Mouse (Mus musculus) midbrain, embryonic 16.5 days (tissue): ENCODE results near the gene Uqcrq. TPM values are rescaled to one million over a fixed set of nuclear protein-coding genes. Genes with fewer than 3 reads are reported as not detected.
"Not testable (repeated sequence)": the region's sequence is repeated elsewhere in the genome, so short reads cannot be mapped to it uniquely, and the experiment has no call there.

Experiments
- ATAC-seq: fragments of 200-750 bp; cut with Nextera tagmentation; 2 replicates; pipeline ENCODE4 v1.8.0; 2017; ENCODE audit warnings: moderate TSS enrichment
- H3K27ac ChIP-seq: fragments of 300-500 bp; sonication (generic); 2 replicates; pipeline ENCODE4 v1.5.1; 2014; ENCODE audit warnings: mild to moderate bottlenecking, low read length, mixed read lengths
- H3K27me3 ChIP-seq: fragments of 300-500 bp; sonication (generic); 2 replicates; pipeline ENCODE4 v1.6.1; 2014; ENCODE audit warnings: low read depth, low read length, mixed read lengths; ENCODE audit not compliant: control insufficient read depth, insufficient read depth
- H3K36me3 ChIP-seq: fragments of 300-500 bp; sonication (generic); 2 replicates; pipeline ENCODE4 v1.6.1; 2014; ENCODE audit warnings: mild to moderate bottlenecking, low read length, moderate library complexity, mixed read lengths; ENCODE audit not compliant: control insufficient read depth, insufficient read depth
- H3K4me1 ChIP-seq: fragments of 300-500 bp; sonication (generic); 2 replicates; pipeline ENCODE4 v1.6.1; 2014; ENCODE audit warnings: mild to moderate bottlenecking, low read length, mixed read lengths; ENCODE audit not compliant: control insufficient read depth, insufficient read depth
- H3K4me2 ChIP-seq: fragments of 300-500 bp; sonication (generic); 2 replicates; pipeline ENCODE4 v1.6.1; 2014; ENCODE audit warnings: mild to moderate bottlenecking, low read length, mixed read lengths
- H3K4me3 ChIP-seq: fragments of 300-500 bp; sonication (generic); 2 replicates; pipeline ENCODE4 v1.5.1; 2014; ENCODE audit warnings: low read depth, mild to moderate bottlenecking, low read length, moderate library complexity, mixed read lengths
- H3K9ac ChIP-seq: fragments of 300-500 bp; sonication (generic); 2 replicates; pipeline ENCODE4 v1.6.1; 2014; ENCODE audit warnings: low read depth, low read length, mixed read lengths
- H3K9me3 ChIP-seq: fragments of 300-500 bp; sonication (generic); replicated peaks from 2 replicates; pipeline ENCODE4 v1.6.1; 2014; ENCODE audit warnings: mild to moderate bottlenecking, low read length, mixed read lengths; ENCODE audit not compliant: control insufficient read depth, poor library complexity, severe bottlenecking
- WGBS: fragments of 180-500 bp; shearing (Covaris S2); extraction: QIAGEN DNeasy Blood & Tissue Kit; methylation state at CpG from one replicate; pipeline ENCODE4 v1.1.7; 2014; 5-methylcytosine and 5-hydroxymethylcytosine counted together
- polyA plus RNA-seq: library from polyadenylated mRNA; unstranded; fragments of >200 nt; fragmentation: Nextera tagmentation; extraction: Ambion mirVana; gene quantifications from 2 replicates; pipeline ENCODE4 v1.2.1, GENCODE M21; 2015

Uqcrq gene
- polyA plus RNA-seq, 1 experiment from 2014 or later: 673 TPM

GRCm38 (mm10) chr11:53426914-53427313, 3.7 kb downstream of the Uqcrq start:
- not testable (repeated sequence) for H3K4me3 ChIP-seq, H3K4me2 ChIP-seq, H3K27me3 ChIP-seq, ATAC-seq, H3K9me3 ChIP-seq, H3K9ac ChIP-seq, H3K36me3 ChIP-seq, H3K27ac ChIP-seq
- 93% methylated on average over 3 of the region's 3 CpGs for WGBS
- peaks cover 11% of the 10 kb centered on the region for H3K4me1 ChIP-seq

- Histone ChIP-seq H3K27ac (no peak overlapping the region), H3K4me2 (no peak overlapping the region), H3K36me3 (peaks cover 8% of the 10 kb centered on the region; the same call in 1 of the 2 replicates), H3K9me3 (no peaks in the 10 kb centered on the region), H3K4me3 (no peak overlapping the region), H3K4me1 (peaks cover 5% of the 10 kb centered on the region; the same call in 1 of the 2 replicates), H3K27me3 (no peaks in the 10 kb centered on the region), H3K9ac (no peak overlapping the region)
- no peak for ATAC-seq
- 90% methylated on average over 6 of the region's 6 CpGs for WGBS
Measured at GRCm38 (mm10) chr11:53425711-53426255, 4.8 kb downstream of the Uqcrq start.

GRCm38 (mm10) chr11:53425251-53425650, 5.4 kb downstream of the Uqcrq start:
- no peak overlapping the region for H3K4me3 ChIP-seq
- H3K36me3 ChIP-seq: peaks cover 8% of the 10 kb centered on the region; the same call in 1 of the 2 replicates
- H3K9ac ChIP-seq: no peak overlapping the region
- no peaks in the 10 kb centered on the region for H3K27me3 ChIP-seq
- H3K4me1 ChIP-seq: peaks cover 5% of the 10 kb centered on the region; the same call in 1 of the 2 replicates
- no peak overlapping the region for H3K27ac ChIP-seq
- 86% methylated on average over 3 of the region's 3 CpGs for WGBS
- no peak for ATAC-seq
- no peak overlapping the region for H3K4me2 ChIP-seq
- H3K9me3 ChIP-seq: no peaks in the 10 kb centered on the region

GRCm38 (mm10) chr11:53424826-53425225, 5.8 kb downstream of the Uqcrq start:
- Histone ChIP-seq H3K27me3 (no peaks in the 10 kb centered on the region), H3K27ac (no peak overlapping the region), H3K4me1 (peaks cover 5% of the 10 kb centered on the region; the same call in 1 of the 2 replicates), H3K36me3 (peaks cover 8% of the 10 kb centered on the region; the same call in 1 of the 2 replicates), H3K4me3 (no peak overlapping the region), H3K9ac (no peak overlapping the region), H3K4me2 (no peak overlapping the region), H3K9me3 (no peaks in the 10 kb centered on the region)
- ATAC-seq: no peak
- 73% methylated on average over 2 of the region's 2 CpGs for WGBS

GRCm38 (mm10) chr11:53423036-53423435, 7.6 kb downstream of the Uqcrq start, which contains the start of gene Leap2:
Leap2 (minus strand) TSS chr11:53423170.
- no peak within 1 kb of the TSS for H3K9ac ChIP-seq
- no peak within 1 kb of the TSS for H3K4me2 ChIP-seq
- no peaks in the 10 kb centered on the region for H3K4me1 ChIP-seq
- no peaks in the 10 kb centered on the region for H3K9me3 ChIP-seq
- no peak within 1 kb of the TSS for H3K27ac ChIP-seq
- WGBS: 91% methylated on average over 4 of the region's 4 CpGs
- peaks cover 5% of the 10 kb centered on the region for H3K36me3 ChIP-seq
- no peak within 1 kb of the TSS for H3K4me3 ChIP-seq
- no peak for ATAC-seq
- H3K27me3 ChIP-seq: no peaks in the 10 kb centered on the region

- no peak overlapping the region for H3K27ac ChIP-seq
- no peak overlapping the region for H3K9ac ChIP-seq
- H3K9me3 ChIP-seq: no peaks in the 10 kb centered on the region
- H3K4me3 ChIP-seq: no peak overlapping the region
- no peaks in the 10 kb centered on the region for H3K4me1 ChIP-seq
- H3K4me2 ChIP-seq: no peak overlapping the region
- ATAC-seq: no peak
- H3K36me3 ChIP-seq: peaks cover 32% of the 10 kb centered on the region
- H3K27me3 ChIP-seq: no peaks in the 10 kb centered on the region
Measured at GRCm38 (mm10) chr11:53418048-53418447, 12.6 kb downstream of the Uqcrq start.

- 95% methylated on average over 4 of the region's 4 CpGs for WGBS
- Histone ChIP-seq H3K9ac (no peak overlapping the region), H3K36me3 (peaks cover 52% of the 10 kb centered on the region), H3K27me3 (no peaks in the 10 kb centered on the region), H3K4me1 (no peaks in the 10 kb centered on the region), H3K27ac (no peak overlapping the region), H3K4me2 (no peak overlapping the region), H3K4me3 (no peak overlapping the region), H3K9me3 (no peaks in the 10 kb centered on the region)
- no peak for ATAC-seq
Measured at GRCm38 (mm10) chr11:53413871-53414270, 16.8 kb downstream of the Uqcrq start.

GRCm38 (mm10) chr11:53411738-53412137, 18.9 kb downstream of the Uqcrq start:
- no peak overlapping the region for H3K4me3 ChIP-seq
- H3K4me2 ChIP-seq: no peak overlapping the region
- peaks cover 45% of the 10 kb centered on the region for H3K36me3 ChIP-seq
- no peak overlapping the region for H3K9ac ChIP-seq
- no peaks in the 10 kb centered on the region for H3K27me3 ChIP-seq
- H3K9me3 ChIP-seq: no peaks in the 10 kb centered on the region
- H3K27ac ChIP-seq: no peak overlapping the region
- H3K4me1 ChIP-seq: no peaks in the 10 kb centered on the region
- ATAC-seq: no peak

- no peak overlapping the region for H3K9ac ChIP-seq
- H3K36me3 ChIP-seq: peaks cover 34% of the 10 kb centered on the region
- no peak for ATAC-seq
- no peak overlapping the region for H3K4me3 ChIP-seq
- H3K9me3 ChIP-seq: no peaks in the 10 kb centered on the region
- no peaks in the 10 kb centered on the region for H3K27me3 ChIP-seq
- H3K4me2 ChIP-seq: no peak overlapping the region
- H3K27ac ChIP-seq: no peak overlapping the region
- WGBS: 93% methylated on average over 1 of the region's 1 CpGs
- no peaks in the 10 kb centered on the region for H3K4me1 ChIP-seq
Measured at GRCm38 (mm10) chr11:53403638-53404037, 27.0 kb downstream of the Uqcrq start.
